Mouse (Mus musculus) retina, postnatal 7 days (tissue): ENCODE measurements around the gene Siah1a.

Experiments used
- DNase-seq: peaks from one replicate; pipeline ENCODE4 v3.0.0-alpha.2; 2012; ENCODE audit warnings: low read depth, low spot score

Gene Siah1a

DNA sequence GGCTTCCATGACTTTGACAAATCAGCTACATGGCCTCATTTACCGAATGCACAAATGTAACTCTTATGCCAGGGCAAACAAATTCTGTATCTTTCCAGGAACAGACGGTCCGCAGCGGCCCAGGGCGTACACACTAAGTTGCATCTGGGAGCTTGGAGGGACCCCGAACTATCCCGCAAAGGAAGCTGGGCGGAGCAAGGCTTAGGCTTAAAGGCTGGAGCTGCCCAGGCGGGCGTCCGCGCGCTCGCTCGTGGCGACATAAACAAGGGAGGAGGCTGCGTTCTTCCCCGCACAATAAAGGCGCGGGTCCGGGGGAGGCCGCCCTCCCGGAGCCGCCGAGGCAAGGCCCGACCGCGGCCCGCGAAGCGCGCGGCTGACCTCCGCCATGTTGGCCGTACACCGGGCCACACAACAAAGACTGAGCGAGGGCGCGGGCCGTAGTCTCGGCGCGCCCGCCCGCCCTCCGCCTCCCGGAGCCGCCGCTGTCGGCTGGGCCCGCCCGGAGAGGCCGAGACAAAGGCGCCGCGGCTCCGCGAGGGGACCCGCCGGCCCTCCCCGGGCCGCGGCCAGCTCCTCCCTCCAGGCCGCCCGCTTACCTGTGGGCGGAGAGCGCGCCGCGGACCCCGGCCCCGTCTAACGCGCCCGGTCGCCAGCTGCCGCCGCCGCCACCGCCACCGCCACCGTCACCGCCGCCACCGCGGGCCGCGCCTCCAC is at the start of gene Siah1a, which contains the start of gene Gm10638:
Gene Siah1a, minus strand, starts transcription at position 714 of the 714 bp plus-strand sequence.
Gene Gm10638, plus strand, starts transcription at position 479 of the 714 bp plus-strand sequence.
- DNase-seq = peak; percentile 69

DNA sequence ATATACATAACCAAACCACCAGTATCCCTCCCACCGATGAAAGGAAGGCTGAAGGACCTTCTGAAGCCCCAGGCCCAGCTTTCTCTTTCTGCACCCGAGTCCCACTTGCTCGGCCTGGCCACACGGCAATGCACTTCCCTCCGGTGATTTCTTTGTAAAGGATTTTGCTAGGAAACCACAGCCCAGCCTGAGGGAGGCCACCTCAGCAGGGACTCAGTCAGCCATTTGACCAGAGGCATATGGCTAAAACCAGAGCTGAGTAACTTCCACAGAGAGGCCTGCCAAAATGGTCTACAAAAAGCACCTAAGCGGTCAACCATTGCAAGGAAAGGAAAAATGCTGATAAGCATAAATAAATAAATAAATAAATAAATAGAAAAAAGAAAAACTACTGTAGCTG is 49.0 kb upstream of the Siah1a start:
- DNase-seq = no peak

DNA sequence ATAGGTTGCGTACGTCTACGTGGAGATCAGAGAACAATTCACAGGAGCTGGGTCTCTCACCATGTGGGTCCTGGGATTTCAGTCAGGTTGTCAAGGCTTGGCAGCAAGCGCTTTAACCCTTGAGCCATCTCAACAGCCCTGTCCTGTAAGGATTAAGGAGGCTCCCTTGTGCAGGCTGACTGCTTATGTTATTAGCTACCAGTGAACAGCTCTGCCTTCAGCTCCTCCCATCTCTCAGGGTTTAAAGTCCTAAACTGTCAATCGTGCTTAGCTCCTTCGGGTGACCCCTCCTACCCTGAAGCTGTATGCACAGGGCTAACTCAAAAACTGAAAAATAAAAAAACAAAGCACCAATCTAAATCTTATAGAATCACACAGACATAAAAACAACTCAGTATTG is 45.8 kb upstream of the Siah1a start:
- peak; percentile 45 for DNase-seq

DNA sequence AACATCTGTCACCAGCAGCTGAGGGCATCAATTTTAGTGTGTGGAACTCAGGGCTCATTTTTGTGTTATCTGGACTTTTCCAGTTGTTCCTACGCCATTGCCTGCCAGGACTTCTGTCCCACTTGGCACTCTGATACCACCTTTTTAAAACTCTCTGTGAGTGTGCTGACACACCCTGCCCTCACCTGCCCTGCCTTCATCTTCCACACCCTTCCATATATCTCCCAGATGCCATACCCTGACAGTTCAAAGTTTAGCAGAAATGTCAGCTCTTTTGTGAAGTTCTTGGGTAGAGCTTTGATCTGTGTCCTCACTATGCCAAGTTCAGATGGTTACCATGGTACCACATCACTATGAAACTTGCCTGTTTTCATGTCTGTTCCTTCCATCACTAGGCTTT is 43.8 kb upstream of the Siah1a start:
- DNase-seq = no peak

DNA sequence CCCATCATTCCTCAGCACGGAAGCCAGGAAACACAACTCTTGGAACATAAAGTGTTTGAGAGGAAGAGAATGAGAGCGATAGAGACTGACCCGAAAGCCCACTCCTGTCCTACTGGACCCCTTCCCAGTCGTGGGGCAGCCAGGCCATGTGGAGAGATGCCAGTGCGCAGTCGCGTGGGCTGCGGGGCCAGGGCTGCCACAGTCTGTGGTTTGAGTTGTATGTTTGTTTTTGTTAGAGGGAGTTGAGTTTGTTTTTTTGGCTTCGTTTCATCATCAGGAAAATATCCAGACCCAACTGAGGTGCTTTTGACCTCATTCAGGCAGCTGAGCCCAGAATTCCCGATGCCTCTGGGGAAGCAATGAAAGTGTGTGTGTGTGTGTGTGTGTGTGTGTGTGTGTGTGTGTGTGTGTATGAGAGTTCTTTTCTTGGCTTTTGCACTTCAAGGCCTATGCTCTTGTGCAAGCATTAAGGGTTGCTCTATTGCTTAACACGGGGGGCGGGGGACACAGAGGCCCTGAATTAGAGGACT is 42.2 kb upstream of the Siah1a start:
- DNase-seq = no peak

DNA sequence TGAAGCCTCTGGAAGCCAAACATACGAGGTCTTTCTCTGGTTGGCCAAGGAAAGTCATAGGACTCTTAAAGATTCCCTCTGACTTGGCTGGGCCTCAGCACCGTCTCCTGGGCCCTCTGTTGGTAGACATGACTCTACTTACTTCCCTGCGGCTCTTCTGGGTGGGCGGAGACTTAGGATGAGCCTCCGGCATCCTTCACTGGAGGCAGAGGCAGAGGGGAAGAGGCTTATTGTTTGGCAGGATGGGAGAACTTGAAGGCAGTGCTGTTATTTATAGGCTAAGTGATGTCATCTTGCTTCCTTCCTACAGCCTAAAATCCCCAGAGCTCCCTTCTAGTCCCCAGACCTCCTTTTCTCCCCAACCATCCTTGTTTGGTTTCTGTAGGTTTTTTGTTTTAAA is 40.8 kb upstream of the Siah1a start:
- no peak for DNase-seq

DNA sequence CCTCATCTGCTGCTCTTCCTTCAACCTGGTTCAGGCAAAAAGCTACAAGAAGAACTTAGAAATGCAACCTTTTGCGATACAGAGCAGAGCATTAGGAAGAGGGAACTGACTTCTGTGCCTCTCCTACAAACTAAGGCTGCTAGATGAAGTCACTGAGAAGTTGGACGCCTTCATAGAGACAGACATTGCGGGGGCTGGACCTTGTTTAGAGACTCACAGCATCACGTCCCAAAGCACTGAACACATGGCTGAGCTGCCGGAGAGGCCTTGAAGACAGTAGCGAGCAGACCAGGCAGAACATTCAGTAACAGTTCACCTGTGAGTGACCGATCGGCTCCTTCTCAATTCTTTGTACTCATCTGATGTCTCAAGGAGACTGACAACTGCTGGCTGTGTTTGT is 35.4 kb upstream of the Siah1a start:
- no peak for DNase-seq

DNA sequence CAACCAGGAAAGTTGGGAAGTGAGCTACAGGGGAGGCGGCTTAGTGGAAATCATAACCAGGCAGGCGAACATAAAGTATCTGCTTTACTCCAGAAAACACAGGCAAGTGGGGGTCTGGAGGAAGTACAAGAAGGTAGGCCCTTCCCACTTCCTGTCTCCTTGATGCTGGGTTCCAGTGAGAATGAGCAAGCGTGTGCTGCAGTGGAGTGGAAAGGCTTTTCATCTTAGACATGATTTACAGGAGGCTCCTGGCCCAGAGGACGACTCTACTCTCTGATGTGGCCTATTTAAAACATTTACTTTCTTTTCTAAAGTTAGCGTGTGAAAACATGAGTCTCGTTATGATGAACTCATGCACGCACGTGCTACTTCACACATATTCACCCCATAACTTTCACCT is 33.5 kb upstream of the Siah1a start:
- DNase-seq = no peak

DNA sequence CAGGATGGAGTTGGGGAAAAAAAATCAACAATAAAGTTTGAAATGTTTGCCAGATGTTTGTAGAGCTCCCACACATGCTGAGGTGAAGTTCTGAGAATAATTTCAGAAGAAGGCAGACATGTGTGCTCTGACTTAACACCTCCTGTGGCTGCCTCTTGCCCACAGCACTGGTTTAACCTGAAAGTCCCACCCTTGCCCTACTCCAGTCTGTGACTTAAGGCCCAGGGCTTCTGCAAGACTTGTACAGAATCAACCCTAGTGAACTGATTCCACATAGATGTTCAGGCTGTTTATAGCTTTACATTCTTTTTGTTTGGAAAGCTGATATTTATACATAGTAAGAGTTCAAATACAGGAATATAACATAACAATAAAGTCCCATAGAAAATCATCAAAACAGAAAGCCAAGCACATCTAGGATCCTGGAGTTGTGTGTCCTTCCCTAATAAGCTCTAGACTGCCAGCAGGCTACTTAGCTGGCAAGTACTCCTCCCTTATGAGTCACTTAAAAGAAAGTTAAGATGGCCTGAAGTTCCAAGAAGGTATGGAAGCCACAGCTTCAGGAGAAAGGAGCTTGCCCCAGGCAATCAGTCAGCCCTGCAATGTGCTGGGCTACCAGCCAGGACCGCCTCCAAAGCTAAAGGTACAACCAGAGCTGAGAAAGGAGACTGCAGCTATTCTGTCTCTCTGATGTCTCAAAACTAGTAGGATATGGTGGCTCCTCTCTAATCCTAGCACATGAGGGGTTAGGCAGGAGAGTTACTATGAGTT is 24.4 kb upstream of the Siah1a start:
- DNase-seq = no peak

DNA sequence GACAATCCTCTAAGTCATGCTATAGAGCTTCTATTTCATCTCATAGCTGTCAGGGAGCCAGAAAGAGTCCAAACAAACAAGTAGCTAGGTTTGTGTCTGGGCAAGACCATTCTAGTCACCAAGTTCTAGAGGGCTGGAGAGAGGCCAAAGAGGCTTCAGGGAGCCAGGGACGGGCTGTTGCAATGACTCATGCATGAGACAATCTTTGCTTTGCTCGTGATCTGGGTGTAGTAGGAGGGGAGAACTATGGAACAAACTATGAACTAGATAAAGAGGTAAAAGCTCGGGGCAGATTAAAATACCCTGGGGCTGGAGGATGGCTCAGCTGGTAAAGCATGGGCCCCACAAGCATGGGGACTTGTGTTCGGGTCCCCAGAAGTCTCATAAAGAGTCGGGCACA is 22.8 kb upstream of the Siah1a start:
- DNase-seq = no peak

DNA sequence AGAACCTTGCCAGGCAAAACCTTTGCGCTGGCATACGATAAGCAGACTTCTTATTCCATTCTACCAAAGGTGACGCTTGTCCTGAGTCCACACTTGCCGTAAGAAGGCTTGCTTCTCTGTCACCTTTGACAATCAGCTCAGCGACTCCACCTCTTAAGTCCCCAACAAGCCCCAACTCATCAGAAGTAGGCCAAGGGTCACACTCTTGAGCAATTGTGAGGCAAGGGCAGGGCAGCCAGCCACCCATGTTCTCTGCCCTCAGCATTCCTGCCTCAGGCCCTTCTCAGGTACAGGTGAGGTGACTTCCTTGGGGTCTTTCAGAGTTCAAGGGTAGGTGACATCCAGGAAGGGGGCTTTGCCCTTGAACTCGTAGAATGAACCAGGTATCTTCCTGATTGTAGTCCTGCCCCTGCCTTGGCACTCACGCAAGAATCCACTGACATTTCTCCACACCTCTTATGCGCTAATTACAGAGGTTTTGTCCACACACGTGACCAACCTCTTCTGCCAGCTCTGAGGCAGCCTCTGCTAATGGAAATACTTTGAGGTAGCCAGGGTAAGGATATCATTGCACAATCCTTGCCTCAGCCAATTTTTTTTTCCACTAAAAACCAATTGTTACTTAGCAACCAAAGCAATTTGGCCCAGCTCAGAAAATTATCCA is 20.9 kb upstream of the Siah1a start:
- no peak for DNase-seq

DNA sequence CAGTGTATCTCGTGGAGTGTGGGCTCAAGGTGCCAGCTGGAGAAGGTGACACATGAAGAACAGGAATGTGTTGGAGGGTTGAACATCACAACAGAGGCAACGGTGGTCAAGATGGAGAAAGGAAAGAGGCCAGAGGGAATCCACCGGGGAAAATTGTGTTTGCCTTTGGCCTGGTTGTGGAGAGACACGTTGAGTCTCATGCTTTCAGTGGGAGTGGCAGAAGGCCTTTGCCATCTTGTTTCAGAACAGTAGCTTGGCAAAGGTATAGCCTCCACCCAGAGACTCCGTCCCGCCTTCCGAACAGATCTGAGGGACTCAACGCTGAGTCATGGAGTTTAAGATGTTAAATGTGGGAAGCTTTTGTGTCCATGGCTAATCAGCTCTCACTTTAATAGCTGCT is 19.9 kb upstream of the Siah1a start:
- DNase-seq = no peak

DNA sequence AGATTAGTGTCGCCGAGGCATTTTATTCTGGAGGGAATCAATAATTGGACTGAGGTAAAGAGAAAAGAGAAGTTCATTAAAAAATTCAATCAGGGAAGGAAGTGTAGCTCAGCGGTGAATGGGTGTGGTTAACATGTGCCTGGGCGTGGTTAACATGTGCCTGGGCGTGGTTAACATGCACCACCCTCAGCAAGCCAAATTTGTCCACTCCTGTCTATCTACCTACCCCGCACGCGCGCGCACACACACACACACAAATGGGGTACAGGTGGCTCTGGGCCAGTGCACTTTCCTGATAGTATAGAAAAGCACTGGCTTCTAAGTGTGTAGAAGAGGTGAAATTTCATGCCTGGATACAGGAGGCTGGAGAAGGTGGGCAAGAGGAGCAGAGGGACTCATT is 19.4 kb upstream of the Siah1a start:
- no peak for DNase-seq

DNA sequence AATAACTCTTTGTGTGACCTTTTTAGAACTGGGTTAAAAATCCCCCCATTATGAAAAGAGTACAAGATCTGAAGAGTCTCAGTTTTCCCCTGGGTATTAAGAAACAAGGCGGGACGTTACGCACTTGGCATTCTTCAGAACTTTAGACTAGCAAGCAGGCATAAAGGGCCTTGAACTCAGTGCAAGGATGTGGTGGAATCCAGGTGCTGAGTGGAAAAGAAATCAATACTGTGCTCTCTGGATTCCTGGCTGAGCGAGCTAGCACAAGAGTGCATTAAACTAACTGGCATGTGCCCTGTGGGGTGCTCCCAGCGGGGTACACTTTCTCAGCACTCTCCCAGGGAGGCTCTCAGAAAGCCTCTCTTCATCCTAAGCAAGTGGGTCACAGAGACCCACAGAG is 17.1 kb upstream of the Siah1a start:
- no peak for DNase-seq

DNA sequence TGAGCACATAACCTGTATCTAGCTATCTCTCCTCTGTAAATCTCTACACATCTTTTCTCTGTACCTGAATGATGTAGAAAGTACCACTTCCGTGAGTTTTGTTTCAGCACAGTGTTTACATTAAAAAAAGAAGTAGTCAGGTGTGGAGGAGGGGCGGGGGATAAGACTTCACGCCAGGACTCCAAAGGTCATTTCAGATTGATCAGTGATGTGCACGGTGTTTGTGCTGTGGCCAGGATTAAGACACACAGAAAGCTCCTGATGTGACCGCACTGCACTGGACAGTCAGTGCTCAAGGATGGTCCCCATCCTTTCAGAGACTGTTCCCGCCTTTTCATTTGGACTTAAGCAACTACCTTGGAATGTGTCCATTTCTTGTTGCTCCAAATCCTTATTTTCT is 15.0 kb upstream of the Siah1a start:
- no peak for DNase-seq

DNA sequence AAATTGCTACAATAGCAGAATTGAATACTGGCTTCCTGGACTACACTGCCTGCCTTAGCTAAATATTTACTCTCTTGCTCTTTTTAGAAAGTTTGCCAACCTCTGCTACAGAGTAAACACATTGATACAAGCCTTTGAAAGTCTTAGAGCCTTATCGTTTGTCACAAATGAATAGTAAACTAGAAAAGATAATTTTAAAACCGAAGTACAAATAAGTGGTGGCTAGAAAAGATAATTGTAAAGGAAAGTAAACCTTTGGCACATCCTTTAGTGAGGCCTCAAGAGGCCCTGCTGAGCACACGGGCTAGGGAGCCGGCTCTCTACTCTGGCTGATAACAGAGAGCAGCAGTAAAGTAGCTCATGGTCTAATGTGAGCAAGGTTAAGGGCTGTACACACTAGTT is 13.4 kb upstream of the Siah1a start:
- no peak for DNase-seq

DNA sequence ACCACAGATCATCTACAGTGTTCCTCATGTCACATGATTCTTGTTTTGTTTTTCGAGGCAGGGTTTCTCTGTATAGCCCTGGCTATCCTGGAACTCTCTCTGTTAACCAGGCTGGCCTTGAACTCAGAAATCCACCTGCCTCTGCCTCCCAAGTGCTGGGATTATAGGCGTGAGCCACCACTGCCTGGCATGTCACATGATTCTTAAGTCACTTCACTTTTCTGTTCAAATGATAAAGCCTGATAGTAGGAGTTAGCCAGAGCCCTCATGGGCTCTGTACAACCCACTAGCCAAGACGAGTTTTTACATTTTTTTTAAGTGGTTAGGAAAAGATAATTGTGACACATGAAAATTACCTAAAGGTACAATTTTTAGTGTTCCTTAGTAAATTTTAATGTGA is 12.9 kb upstream of the Siah1a start:
- DNase-seq = no peak

DNA sequence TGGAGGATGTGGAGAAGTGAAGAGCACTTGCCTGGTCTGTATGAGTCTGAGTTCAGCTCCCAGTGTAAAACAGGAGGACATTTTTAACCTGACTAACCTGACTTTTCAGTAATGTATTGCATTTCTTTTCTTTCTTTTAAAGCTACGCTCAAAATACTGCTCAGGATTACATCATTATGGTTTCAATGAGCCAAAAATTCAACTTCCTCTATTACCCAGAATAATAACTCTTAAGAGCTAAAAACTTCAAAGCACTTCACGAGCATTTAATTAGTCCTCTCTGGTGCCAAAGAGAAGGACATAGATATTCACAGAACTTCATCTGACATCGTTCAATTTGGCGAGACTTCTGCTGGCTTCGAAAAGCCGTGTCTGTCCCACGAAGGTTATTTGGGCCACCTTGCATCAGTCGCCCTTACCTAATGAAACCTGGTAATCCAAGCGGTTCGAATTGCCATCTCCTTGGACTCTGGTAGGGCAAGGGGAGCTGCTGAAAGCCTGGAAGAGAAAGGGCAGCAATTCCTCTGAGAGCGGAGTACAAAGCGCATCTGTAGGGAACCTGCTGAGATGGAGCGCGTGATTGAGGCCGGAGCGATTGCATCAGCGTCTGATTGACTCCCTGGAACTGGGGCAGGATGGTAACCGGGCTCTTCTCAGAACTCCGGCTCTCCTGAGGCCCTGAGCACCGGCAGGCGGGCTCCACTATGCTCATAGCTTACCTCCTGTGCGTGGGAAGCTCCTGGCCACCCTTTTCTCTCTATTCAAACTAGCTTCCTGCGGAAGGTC is 11.4 kb upstream of the Siah1a start:
- DNase-seq = no peak

DNA sequence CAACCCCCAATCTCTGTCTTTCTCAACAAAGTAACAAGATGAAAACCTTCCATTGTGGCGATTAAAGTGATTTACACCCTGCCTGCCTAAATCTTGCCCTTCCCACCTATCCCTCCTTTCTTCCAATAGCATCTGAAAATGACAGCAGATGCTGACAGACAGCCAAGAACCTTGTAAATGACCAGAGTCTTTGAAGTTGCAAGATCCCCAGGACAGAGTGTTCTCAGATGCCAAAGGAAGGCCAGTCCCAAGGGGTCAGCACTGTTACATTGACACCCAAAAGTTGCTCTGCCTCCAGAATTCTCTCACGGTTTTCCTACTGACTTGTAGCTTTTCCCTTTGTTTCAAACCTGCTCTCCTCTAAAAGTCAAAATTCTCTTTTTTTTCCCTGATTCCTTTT is 4.1 kb upstream of the Siah1a start:
- no peak for DNase-seq

DNA sequence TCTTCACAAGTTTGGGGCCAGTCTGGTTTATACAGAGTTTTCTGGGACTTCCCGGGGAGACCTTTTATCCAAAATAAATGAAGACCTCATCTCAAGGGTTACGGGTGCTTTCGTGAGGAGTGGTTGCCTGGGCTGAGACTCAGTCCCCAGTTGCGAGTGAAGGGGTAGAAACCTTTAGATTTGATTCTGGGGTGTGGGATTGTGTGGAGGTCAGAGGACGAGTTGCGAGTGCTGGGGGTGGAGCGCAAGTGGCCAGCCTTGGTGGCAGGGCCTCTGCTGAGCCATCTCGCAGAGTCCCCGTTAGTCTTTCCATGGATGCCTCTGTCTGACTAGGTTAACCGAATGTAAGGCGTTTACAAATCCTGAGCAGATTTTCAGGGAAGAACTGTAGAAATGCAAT is 777 bp upstream of the Siah1a start:
- DNase-seq = no peak

DNA sequence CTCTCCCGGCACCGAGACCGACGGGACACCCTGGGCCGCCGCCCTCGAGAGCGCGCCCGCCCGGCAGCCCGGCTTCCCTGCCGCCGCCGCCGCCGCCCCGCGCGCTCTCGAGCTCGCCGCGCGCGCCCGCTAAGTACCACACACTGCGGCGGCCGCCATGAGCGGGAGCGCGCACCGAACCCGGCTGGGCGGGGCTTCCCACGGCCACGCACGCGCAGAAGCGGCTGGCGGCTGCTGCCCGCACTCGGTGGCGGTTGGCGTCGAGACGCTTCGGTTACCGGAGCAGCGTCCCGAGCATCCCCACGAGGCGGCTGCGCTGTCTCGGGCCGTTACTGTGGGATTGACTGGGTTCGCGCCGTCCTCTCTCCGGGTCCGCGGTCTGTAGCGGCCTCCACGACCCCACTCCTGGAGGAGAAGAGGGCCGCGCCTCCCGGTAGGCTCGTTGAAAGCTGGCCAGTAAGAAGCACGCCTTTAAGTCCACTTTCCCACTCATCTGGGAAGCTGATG is 254 bp upstream of the Siah1a start:
- DNase-seq = peak; percentile 86
